Mouse (Mus musculus): ENCODE measurements at regions not wholly inside any gene's neighbourhood (a gene's known extent, or its start where the extent isn't known, plus 50 kb on each side); places are given as distances from the start of the nearest gene placed in this dataset.
A peak's percentile ranks its signal among the peaks of the same experiment; 100 is the strongest.

- H3K4me1 ChIP-seq (ENCODE audit: control insufficient read depth, insufficient read depth, low read length), result peaks cover 58% of the 10 kb centered on the region
- ATAC-seq (ENCODE audit: low FRiP score, low read depth), result no peak
- no peaks in the 10 kb centered on the region for H3K27me3 ChIP-seq (ENCODE audit: control insufficient read depth, insufficient read depth, low read length)
- DNase-seq (ENCODE audit: low spot score), result no peak
- no peak overlapping the region for H3K4me2 ChIP-seq (replicated peaks; ENCODE audit: low read depth, low read length, severe bottlenecking)
- WGBS, result 73% methylated on average over 6 of the region's 6 CpGs
- no peaks in the 10 kb centered on the region for H3K36me3 ChIP-seq (ENCODE audit: control insufficient read depth, insufficient read depth, low read length)
- no peaks in the 10 kb centered on the region for H3K9me3 ChIP-seq (ENCODE audit: control insufficient read depth, low read length)
- H3K27ac ChIP-seq (replicated peaks; ENCODE audit: low read depth, low read length), result 0 out of 2 replicates have a peak overlapping the region, but pooled peaks have one; percentile 59
- H3K4me3 ChIP-seq (replicated peaks; ENCODE audit: low read length), result no peak overlapping the region
- no peak overlapping the region for H3K9ac ChIP-seq (ENCODE audit: low read depth, low read length, severe bottlenecking)
- no peak for TF ChIP-seq POLR2A (IDR thresholded peaks at IDR 0.05; ENCODE audit: borderline replicate concordance, extremely low read depth, insufficient read depth, insufficient read length)
Measured at GRCm38 (mm10) chr13:51976620-51977214, 130.2 kb downstream of the Gadd45g start.

DNA sequence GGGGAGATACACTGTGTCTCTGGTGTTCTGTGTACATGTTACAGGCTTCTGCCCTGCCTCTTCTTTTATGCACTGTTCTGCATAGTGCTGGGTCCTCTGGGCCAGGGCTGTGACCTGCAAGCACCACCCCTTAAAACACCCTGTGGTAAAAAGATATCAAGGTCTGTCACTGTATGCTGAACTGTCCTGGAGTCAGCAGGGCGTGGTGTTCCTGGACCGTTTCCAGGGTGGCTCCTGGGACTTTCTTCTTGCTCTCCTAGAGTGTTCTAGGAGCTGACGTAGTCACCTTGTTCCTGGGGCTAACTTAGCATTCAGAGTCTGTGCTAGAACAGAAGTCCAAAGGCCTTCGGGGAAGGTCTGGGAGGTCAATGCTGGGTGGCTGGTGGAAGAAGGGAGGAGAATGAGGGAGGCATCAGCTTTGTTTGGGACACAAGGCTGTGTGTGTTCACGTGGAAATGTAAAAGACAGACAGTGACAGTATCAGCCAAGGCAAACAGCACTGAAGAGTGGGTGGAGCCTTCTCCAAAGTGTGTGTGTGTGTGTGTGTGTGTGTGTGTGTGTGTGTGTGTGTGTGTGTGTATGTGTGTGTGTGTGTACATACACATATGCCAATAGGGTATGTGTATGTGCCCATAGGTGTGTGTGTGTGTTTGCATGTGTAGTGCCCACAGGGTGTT, 133.0 kb downstream of the Gadd45g start:
- no peak overlapping the region for H3K9ac ChIP-seq (ENCODE audit: low read depth, low read length, severe bottlenecking)
- ATAC-seq (ENCODE audit: low FRiP score, low read depth) (no peak), DNase-seq (ENCODE audit: low spot score) (no peak)
- no peak overlapping the region for H3K27ac ChIP-seq (replicated peaks; ENCODE audit: low read depth, low read length)
- no peak overlapping the region for H3K4me2 ChIP-seq (replicated peaks; ENCODE audit: low read depth, low read length, severe bottlenecking)
- H3K9me3 ChIP-seq (ENCODE audit: control insufficient read depth, low read length), result no peaks in the 10 kb centered on the region
- TF ChIP-seq POLR2A (IDR thresholded peaks at IDR 0.05; ENCODE audit: borderline replicate concordance, extremely low read depth, insufficient read depth, insufficient read length), result no peak
- no peaks in the 10 kb centered on the region for H3K27me3 ChIP-seq (ENCODE audit: control insufficient read depth, insufficient read depth, low read length)
- no peaks in the 10 kb centered on the region for H3K36me3 ChIP-seq (ENCODE audit: control insufficient read depth, insufficient read depth, low read length)
- 81% methylated on average over 5 of the region's 5 CpGs for WGBS
- peaks cover 32% of the 10 kb centered on the region for H3K4me1 ChIP-seq (ENCODE audit: control insufficient read depth, insufficient read depth, low read length)
- no peak overlapping the region for H3K4me3 ChIP-seq (replicated peaks; ENCODE audit: low read length)

DNA sequence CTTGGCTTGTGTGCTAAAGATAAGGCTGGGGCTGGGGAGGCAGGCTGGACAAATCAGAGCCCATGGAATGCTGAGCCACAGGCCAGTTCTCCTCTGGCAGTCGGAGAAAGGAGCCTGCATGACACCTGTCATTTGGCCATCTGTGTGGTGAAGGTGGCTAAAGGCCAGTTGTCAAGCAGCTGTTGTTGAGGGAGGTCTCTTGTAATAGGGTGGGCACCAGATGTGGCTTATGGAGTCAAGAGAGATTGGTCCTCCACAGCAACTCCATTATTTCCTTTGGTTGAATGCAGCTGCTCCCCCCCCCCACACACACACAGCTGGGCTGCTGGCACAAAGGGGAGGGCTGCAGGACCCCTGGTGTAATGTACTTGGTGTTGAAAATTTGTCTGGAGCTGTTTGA, 133.9 kb downstream of the Gadd45g start:
- no peak for TF ChIP-seq POLR2A (IDR thresholded peaks at IDR 0.05; ENCODE audit: borderline replicate concordance, extremely low read depth, insufficient read depth, insufficient read length)
- 17% methylated on average over 1 of the region's 1 CpGs for WGBS
- H3K4me2 ChIP-seq (replicated peaks; ENCODE audit: low read depth, low read length, severe bottlenecking), result no peak overlapping the region
- no peak overlapping the region for H3K9ac ChIP-seq (ENCODE audit: low read depth, low read length, severe bottlenecking)
- peaks cover 23% of the 10 kb centered on the region for H3K4me1 ChIP-seq (ENCODE audit: control insufficient read depth, insufficient read depth, low read length)
- no peak overlapping the region for H3K27ac ChIP-seq (replicated peaks; ENCODE audit: low read depth, low read length)
- H3K27me3 ChIP-seq (ENCODE audit: control insufficient read depth, insufficient read depth, low read length), result no peaks in the 10 kb centered on the region
- no peaks in the 10 kb centered on the region for H3K36me3 ChIP-seq (ENCODE audit: control insufficient read depth, insufficient read depth, low read length)
- DNase-seq (ENCODE audit: low spot score) (peak; percentile 42), ATAC-seq (ENCODE audit: low FRiP score, low read depth) (peak; percentile 36; the same call in 1 of the 2 replicates)
- no peak overlapping the region for H3K4me3 ChIP-seq (replicated peaks; ENCODE audit: low read length)
- H3K9me3 ChIP-seq (ENCODE audit: control insufficient read depth, low read length), result no peaks in the 10 kb centered on the region

- Histone ChIP-seq H3K4me3 (replicated peaks; ENCODE audit: low read length) (no peak overlapping the region), H3K9me3 (ENCODE audit: control insufficient read depth, low read length) (no peaks in the 10 kb centered on the region), H3K27me3 (ENCODE audit: control insufficient read depth, insufficient read depth, low read length) (no peaks in the 10 kb centered on the region), H3K27ac (replicated peaks; ENCODE audit: low read depth, low read length) (no peak overlapping the region), H3K4me2 (replicated peaks; ENCODE audit: low read depth, low read length, severe bottlenecking) (no peak overlapping the region), H3K4me1 (ENCODE audit: control insufficient read depth, insufficient read depth, low read length) (0 out of 2 replicates have a peak, but pooled peaks cover 5% of the 10 kb centered on the region), H3K36me3 (ENCODE audit: control insufficient read depth, insufficient read depth, low read length) (no peaks in the 10 kb centered on the region), H3K9ac (ENCODE audit: low read depth, low read length, severe bottlenecking) (no peak overlapping the region)
- TF ChIP-seq POLR2A (IDR thresholded peaks at IDR 0.05; ENCODE audit: borderline replicate concordance, extremely low read depth, insufficient read depth, insufficient read length), result no peak
- 82% methylated on average over 8 of the region's 8 CpGs for WGBS
- no peak for DNase-seq (ENCODE audit: low spot score)
- no peak for ATAC-seq (ENCODE audit: low FRiP score, low read depth)
Measured at GRCm38 (mm10) chr13:51983002-51983401, 136.5 kb downstream of the Gadd45g start.

GRCm38 (mm10) chr13:51983575-51983974, 137.1 kb downstream of the Gadd45g start:
- TF ChIP-seq POLR2A (IDR thresholded peaks at IDR 0.05; ENCODE audit: borderline replicate concordance, extremely low read depth, insufficient read depth, insufficient read length), result no peak
- DNase-seq (ENCODE audit: low spot score) (no peak), ATAC-seq (ENCODE audit: low FRiP score, low read depth) (no peak)
- no peak overlapping the region for H3K9ac ChIP-seq (ENCODE audit: low read depth, low read length, severe bottlenecking)
- no peak overlapping the region for H3K4me2 ChIP-seq (replicated peaks; ENCODE audit: low read depth, low read length, severe bottlenecking)
- WGBS, result 86% methylated on average over 5 of the region's 5 CpGs
- no peak overlapping the region for H3K27ac ChIP-seq (replicated peaks; ENCODE audit: low read depth, low read length)
- no peaks in the 10 kb centered on the region for H3K27me3 ChIP-seq (ENCODE audit: control insufficient read depth, insufficient read depth, low read length)
- H3K4me1 ChIP-seq (ENCODE audit: control insufficient read depth, insufficient read depth, low read length), result 0 out of 2 replicates have a peak, but pooled peaks cover 5% of the 10 kb centered on the region
- no peaks in the 10 kb centered on the region for H3K9me3 ChIP-seq (ENCODE audit: control insufficient read depth, low read length)
- H3K36me3 ChIP-seq (ENCODE audit: control insufficient read depth, insufficient read depth, low read length), result no peaks in the 10 kb centered on the region
- H3K4me3 ChIP-seq (replicated peaks; ENCODE audit: low read length), result no peak overlapping the region

Measured in limb, embryonic 14.5 days (tissue).